Mouse (Mus musculus) G1E (cell line): ENCODE measurements at regions not wholly inside any gene's neighbourhood (a gene's known extent, or its start where the extent isn't known, plus 50 kb on each side); places are given as distances from the start of the nearest gene placed in this dataset.
"Not testable (repeated sequence)": the region's sequence is repeated elsewhere in the genome, so short reads cannot be mapped to it uniquely, and the experiment has no call there.

Experiments
- ATAC-seq: 2 replicates; pipeline ENCODE4 v1.8.0; 2016; ENCODE audit warnings: mild to moderate bottlenecking; ENCODE audit not compliant: insufficient number of reproducible peaks, poor library complexity, low FRiP score, severe bottlenecking; ENCODE audit errors: extremely low read depth
- DNase-seq: peaks from one replicate; pipeline ENCODE4 v3.0.0; 2012; ENCODE audit warnings: low spot score
- H3K27me3 ChIP-seq: 2 replicates; pipeline ENCODE4 v1.6.1; 2012; ENCODE audit warnings: mild to moderate bottlenecking, low read length, inconsistent platforms; ENCODE audit not compliant: insufficient read depth
- H3K36me3 ChIP-seq: replicated peaks from 2 replicates; pipeline ENCODE3; 2012; ENCODE audit warnings: mild to moderate bottlenecking, inconsistent platforms
- H3K4me1 ChIP-seq: 2 replicates; pipeline ENCODE4 v1.6.1; 2012; ENCODE audit warnings: low read depth, low read length, inconsistent platforms, mixed read lengths; ENCODE audit not compliant: insufficient read depth
- H3K4me3 ChIP-seq: 2 replicates; pipeline ENCODE4 v1.5.1; 2012; ENCODE audit warnings: low read depth, mild to moderate bottlenecking, inconsistent platforms, low read length, moderate library complexity, mixed read lengths
- H3K9me3 ChIP-seq: replicated peaks from 2 replicates; pipeline ENCODE4 v1.6.1; 2012; ENCODE audit warnings: inconsistent platforms
- CTCF ChIP-seq: IDR thresholded peaks from 2 replicates; pipeline ENCODE4 v1.5.1; 2012; ENCODE audit warnings: low read depth, low read length, inconsistent platforms, mixed read lengths
- GATA1 ChIP-seq: IDR thresholded peaks from 2 replicates; pipeline ENCODE4 v1.6.1; 2012; ENCODE audit warnings: borderline replicate concordance, low read length, inconsistent platforms, mixed read lengths
- GATA2 ChIP-seq: IDR thresholded peaks from 2 replicates; pipeline ENCODE4 v1.6.1; 2012; ENCODE audit warnings: low read depth, low read length, inconsistent platforms, borderline replicate concordance
- POLR2AphosphoS5 ChIP-seq: IDR thresholded peaks from 2 replicates; pipeline ENCODE4 v1.6.1; 2012; ENCODE audit warnings: low read depth, low read length, inconsistent platforms; ENCODE audit not compliant: insufficient replicate concordance
- TAL1 ChIP-seq: conservative IDR thresholded peaks from 2 replicates; pipeline ENCODE4 v1.6.1; 2012; ENCODE audit warnings: low read depth, low read length, inconsistent platforms, mixed read lengths

GRCm38 (mm10) chr10:117499177-117499863 lies 119.5 kb upstream of the Cpsf6 start:
- ATAC-seq (no peak), DNase-seq (no peak)
- Histone ChIP-seq H3K27me3 (no peaks in the 10 kb centered on the region), H3K4me1 (no peaks in the 10 kb centered on the region), H3K4me3 (no peak overlapping the region), H3K9me3 (no peaks in the 10 kb centered on the region), H3K36me3 (no peaks in the 10 kb centered on the region)
- TF ChIP-seq GATA1 (no peak), GATA2 (no peak), CTCF (no peak), TAL1 (no peak), POLR2AphosphoS5 (no peak)

- H3K36me3 ChIP-seq, result no peaks in the 10 kb centered on the region
- no peak overlapping the region for H3K4me3 ChIP-seq
- ATAC-seq (no peak), DNase-seq (no peak)
- H3K9me3 ChIP-seq, result no peaks in the 10 kb centered on the region
- H3K27me3 ChIP-seq, result no peaks in the 10 kb centered on the region
- no peaks in the 10 kb centered on the region for H3K4me1 ChIP-seq
- no peak for TF ChIP-seq GATA1
- TF ChIP-seq GATA2, result no peak
- no peak for TF ChIP-seq CTCF
- no peak for TF ChIP-seq POLR2AphosphoS5
- no peak for TF ChIP-seq TAL1
Observed at GRCm38 (mm10) chr10:117498497-117498896, 118.7 kb upstream of the Cpsf6 start.

GRCm38 (mm10) chr10:117497565-117498256 lies 117.9 kb upstream of the Cpsf6 start:
- ATAC-seq, result no peak

GRCm38 (mm10) chr10:117497082-117497481 lies 117.3 kb upstream of the Cpsf6 start:
- H3K27me3 ChIP-seq, H3K9me3 ChIP-seq, H3K4me3 ChIP-seq, ATAC-seq, DNase-seq, H3K4me1 ChIP-seq, H3K36me3 ChIP-seq: not testable (repeated sequence)

More at GRCm38 (mm10) chr10:117497565-117498256, 117.9 kb upstream of the Cpsf6 start:
- H3K4me3 ChIP-seq, result no peak overlapping the region
- no peak for TF ChIP-seq GATA1
- no peak for TF ChIP-seq CTCF
- TF ChIP-seq GATA2, result no peak
- TF ChIP-seq POLR2AphosphoS5, result no peak
- TF ChIP-seq TAL1, result no peak
- no peaks in the 10 kb centered on the region for H3K4me1 ChIP-seq
- H3K36me3 ChIP-seq, result no peaks in the 10 kb centered on the region
- DNase-seq, result no peak
- H3K9me3 ChIP-seq, result no peaks in the 10 kb centered on the region
- H3K27me3 ChIP-seq, result no peaks in the 10 kb centered on the region

- Histone ChIP-seq H3K9me3 (no peaks in the 10 kb centered on the region), H3K27me3 (no peaks in the 10 kb centered on the region), H3K36me3 (no peaks in the 10 kb centered on the region), H3K4me3 (no peak overlapping the region), H3K4me1 (no peaks in the 10 kb centered on the region)
- DNase-seq (no peak), ATAC-seq (no peak)
- TF ChIP-seq TAL1, result no peak
- TF ChIP-seq POLR2AphosphoS5, result no peak
- no peak for TF ChIP-seq GATA1
- TF ChIP-seq GATA2, result no peak
- TF ChIP-seq CTCF, result no peak
Observed at GRCm38 (mm10) chr10:117496064-117497011, 116.5 kb upstream of the Cpsf6 start.

GRCm38 (mm10) chr10:117494171-117494701 lies 114.4 kb upstream of the Cpsf6 start:
- H3K4me3 ChIP-seq, result no peak overlapping the region
- no peak for TF ChIP-seq CTCF
- TF ChIP-seq GATA1, result no peak
- no peak for TF ChIP-seq POLR2AphosphoS5
- TF ChIP-seq GATA2, result no peak
- TF ChIP-seq TAL1, result no peak

More at GRCm38 (mm10) chr10:117494171-117494701, 114.4 kb upstream of the Cpsf6 start:
- H3K9me3 ChIP-seq, result no peaks in the 10 kb centered on the region
- DNase-seq, result no peak
- no peaks in the 10 kb centered on the region for H3K27me3 ChIP-seq
- ATAC-seq, result no peak
- H3K4me1 ChIP-seq, result no peaks in the 10 kb centered on the region
- H3K36me3 ChIP-seq, result no peaks in the 10 kb centered on the region
